Mouse (Mus musculus): ENCODE measurements at regions not wholly inside any gene's neighbourhood (a gene's known extent, or its start where the extent isn't known, plus 50 kb on each side); places are given as distances from the start of the nearest gene placed in this dataset.

DNA sequence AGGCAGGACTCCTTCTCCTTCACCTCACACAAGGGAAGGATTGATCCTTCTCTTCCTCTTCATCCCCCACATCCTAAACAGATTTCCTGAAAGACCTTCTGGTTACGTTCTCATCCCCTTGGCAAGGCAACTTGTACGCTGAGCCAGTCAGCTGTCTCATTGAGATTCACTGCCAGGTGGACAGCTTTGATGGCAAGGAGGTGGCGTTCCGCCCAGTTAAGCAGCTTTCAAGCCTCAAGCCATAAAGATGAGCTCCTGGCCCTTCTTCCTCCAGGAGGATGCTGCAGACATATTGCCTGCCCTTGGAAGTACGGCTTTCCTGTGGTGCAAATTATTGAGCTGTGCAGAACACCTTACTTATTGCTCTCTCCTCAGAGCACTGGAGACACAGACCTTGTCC, 494.8 kb upstream of the Mpdz start:
- Histone ChIP-seq H3K4me3 (no peak overlapping the region), H3K27ac (no peak overlapping the region)

DNA sequence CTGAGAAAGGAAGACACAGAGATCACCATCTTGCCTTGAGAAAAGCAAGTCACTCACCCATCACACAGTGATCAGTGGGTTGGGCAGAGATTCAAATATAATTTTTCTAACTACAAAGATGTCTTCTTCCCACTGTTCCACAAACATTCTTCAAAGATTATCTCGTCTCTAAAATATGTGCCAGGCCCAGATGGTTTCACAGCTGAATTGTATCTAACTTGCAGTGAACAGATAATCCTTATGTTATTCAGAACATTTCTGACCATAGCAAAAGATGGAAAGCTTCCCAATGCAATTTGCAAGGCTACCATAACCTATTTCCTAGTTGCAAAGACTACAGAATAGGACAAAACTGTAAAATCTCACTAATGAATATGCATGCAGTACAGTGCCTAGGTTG, 488.3 kb upstream of the Mpdz start:
- DNase-seq (ENCODE audit: extremely low spot score in 1 of 2, low spot score in 2 of 2): no peak
- intact Hi-C loops (cut with DNase I): no loop called here
- H3K4me3 ChIP-seq: no peak overlapping the region

More for the DNA sequence above, 494.8 kb upstream of the Mpdz start:
- no peak for TF ChIP-seq CTCF (IDR thresholded peaks at IDR 0.05)
- DNase-seq (ENCODE audit: extremely low spot score in 1 of 2, low spot score in 2 of 2): no peak
- intact Hi-C loops (cut with DNase I): no loop called here

DNA sequence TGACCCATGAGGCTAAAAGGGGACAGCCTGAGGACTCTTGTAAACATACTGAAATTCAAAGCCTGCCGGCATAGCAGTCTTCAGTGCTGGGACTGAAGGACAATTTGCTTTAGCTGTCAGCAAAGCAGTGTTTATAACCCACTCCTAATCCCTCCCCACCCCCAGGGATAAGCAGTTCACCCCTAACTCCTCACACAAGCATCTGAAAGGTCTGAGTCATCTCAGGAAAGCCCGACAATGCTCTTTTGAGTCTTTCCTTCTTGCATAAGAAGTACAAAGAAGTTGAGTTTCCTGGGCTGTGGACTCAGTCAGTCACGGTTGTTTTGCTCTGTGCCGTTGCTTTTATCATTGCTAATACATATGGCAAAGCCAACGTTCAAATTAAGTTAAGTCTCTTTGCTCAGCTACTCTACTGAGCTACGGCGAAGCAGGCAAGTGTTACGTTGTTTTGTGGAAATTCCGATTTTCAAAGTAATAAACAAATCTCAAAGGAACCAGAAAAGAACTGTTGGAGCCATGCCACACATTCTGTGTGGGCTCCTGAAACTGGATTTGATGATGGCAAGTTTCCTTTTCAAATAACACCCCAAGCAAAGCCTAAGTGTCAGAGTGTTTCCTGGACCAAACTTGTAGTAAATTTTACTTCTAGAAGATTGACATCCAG, 486.1 kb upstream of the Mpdz start:
- no peak for TF ChIP-seq CTCF (IDR thresholded peaks at IDR 0.05)
- Histone ChIP-seq H3K4me3 (no peak overlapping the region), H3K27ac (no peak overlapping the region)
- intact Hi-C loops (cut with DNase I): no loop called here
- DNase-seq (ENCODE audit: extremely low spot score in 1 of 2, low spot score in 2 of 2): no peak

More for the DNA sequence above, 488.3 kb upstream of the Mpdz start:
- no peak overlapping the region for H3K27ac ChIP-seq
- no peak for TF ChIP-seq CTCF (IDR thresholded peaks at IDR 0.05)

DNA sequence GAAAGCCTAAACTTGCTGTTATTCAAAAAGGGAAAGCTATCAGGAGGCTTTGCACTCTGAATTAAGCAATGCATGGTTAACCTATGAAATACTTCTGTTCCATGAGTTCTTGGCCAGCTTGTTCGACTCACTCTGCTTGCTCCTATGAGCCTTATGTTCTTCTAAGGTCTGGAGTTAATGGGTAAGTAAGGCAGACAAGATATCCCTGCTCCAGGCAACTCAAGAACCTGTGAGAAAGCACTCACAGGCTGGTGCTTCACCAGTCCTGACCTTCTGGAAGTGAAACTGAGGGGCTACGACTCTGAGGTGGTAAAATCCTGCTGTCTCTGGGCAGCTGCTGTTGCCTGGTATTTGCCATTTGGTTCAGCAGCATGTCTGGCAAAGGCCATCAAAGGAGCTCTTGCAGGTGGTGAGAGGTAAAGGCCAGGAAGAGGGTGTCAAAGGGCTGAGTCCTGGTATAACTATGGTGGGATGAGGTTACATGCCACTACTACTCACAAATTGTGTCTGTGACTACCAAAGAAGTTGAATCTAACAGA, 484.6 kb upstream of the Mpdz start:
- TF ChIP-seq CTCF (IDR thresholded peaks at IDR 0.05): no peak
- H3K4me3 ChIP-seq: no peak overlapping the region
- DNase-seq (ENCODE audit: extremely low spot score in 1 of 2, low spot score in 2 of 2): no peak
- no peak overlapping the region for H3K27ac ChIP-seq
- intact Hi-C loops (cut with DNase I): no loop called here

DNA sequence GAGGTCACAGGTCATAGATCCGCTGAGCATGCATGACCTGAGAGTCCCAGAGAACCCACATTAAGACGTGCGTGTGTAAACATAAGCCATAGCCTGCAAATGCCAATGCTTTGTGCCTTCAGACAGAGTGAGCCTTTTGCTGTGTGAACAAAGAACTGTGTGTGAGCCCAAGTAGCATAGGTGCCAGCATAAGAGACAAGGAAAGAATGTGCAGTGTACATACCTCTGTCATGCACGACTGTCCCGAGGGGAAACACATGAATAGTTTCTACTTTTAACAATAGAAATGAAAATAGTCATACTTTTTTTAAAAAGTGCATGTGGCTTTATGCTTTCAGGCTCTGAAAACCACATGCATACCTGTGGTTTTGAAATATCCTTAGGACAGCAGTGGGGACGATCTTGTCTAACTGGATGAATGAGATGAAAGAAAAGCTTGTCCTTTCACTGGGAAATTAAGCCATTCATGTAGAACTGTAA, 484.1 kb upstream of the Mpdz start:
- Histone ChIP-seq H3K27ac (no peak overlapping the region), H3K4me3 (no peak overlapping the region)
- no peak for TF ChIP-seq CTCF (IDR thresholded peaks at IDR 0.05)
- no peak for DNase-seq (ENCODE audit: extremely low spot score in 1 of 2, low spot score in 2 of 2)
- intact Hi-C loops (cut with DNase I): no loop called here

DNA sequence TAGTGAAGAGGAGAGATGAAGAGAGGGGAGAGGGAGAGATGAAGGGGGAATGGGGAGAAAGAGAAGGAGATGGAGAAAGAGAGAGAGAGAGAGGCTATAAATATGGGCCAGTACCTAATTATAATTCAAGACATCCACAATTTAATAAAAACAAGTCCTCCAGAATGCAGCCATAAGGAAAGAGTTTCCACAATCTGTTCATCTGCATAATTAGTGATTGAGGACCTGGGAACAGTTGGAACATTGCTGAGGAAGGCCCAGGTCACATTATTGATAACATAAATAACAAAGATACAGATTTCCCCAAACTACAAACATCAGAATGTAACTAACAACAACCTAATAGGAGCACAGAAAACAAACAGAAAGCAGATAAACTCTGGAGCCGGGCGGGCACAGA, 483.0 kb upstream of the Mpdz start:
- DNase-seq (ENCODE audit: extremely low spot score in 1 of 2, low spot score in 2 of 2): no peak
- H3K4me3 ChIP-seq: no peak overlapping the region
- no peak for TF ChIP-seq CTCF (IDR thresholded peaks at IDR 0.05)
- H3K27ac ChIP-seq: no peak overlapping the region
- intact Hi-C loops (cut with DNase I): no loop called here

DNA sequence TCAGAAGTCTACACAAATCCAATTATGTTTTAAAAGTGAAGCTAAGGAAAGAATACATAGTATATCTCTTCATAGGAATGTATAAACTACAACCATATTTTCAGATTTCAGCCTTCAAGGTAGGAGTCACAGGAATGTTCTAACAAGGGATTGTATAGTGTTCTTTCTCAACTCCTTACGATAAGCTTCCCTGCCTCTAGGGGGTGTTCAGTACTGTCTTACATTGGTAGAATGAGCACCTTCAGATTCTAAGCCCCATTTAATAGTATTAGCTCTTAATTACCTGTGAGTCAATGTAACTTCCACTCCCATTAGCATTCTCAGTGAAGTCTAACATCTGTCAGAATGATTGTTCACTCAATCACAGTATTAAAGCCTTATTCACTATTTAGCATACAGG, 481.5 kb upstream of the Mpdz start:
- no peak for DNase-seq (ENCODE audit: extremely low spot score in 1 of 2, low spot score in 2 of 2)
- Histone ChIP-seq H3K27ac (no peak overlapping the region), H3K4me3 (no peak overlapping the region)
- TF ChIP-seq CTCF (IDR thresholded peaks at IDR 0.05): no peak; the same call in none of the 2 replicates
- intact Hi-C loops (cut with DNase I): no loop called here

DNA sequence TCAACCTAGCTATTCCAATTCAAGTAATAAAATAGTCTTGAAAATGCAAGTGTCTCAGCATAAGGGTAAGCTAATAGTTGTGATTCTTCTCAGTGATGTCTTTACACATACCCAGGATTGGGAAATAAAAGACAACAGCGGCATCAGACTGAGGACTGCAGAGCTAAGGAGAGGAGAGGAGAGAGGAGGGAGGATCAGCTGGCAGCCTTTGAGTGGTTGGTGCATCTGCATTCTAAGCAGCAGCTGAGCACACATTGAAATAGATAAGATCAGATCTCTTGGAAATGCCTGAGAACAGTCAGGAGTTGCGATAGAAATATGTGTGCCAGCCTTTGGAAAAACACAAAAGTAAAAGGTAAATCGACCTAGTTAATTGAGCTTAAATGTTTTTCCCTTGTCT, 480.3 kb upstream of the Mpdz start:
- H3K27ac ChIP-seq: no peak overlapping the region
- intact Hi-C loops (cut with DNase I): no loop called here
- DNase-seq (ENCODE audit: extremely low spot score in 1 of 2, low spot score in 2 of 2): no peak
- H3K4me3 ChIP-seq: no peak overlapping the region
- TF ChIP-seq CTCF (IDR thresholded peaks at IDR 0.05): no peak

DNA sequence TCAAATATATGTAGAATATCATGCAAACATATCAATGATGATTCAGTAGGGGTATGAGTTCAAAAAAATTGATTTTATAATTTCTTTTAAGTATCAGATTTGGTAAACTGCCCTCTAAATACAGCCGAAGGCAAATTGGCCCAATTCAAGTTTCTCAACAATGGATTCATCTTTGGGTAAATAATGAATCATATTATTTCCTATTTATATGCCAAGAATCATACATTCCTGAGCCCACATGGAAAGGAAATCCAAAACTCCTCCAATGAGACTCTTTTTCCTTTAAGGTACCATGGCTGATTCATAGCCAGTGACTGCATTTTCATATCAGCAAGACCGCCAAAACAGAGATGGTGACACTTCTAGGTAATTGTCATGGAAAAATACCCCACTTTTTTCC, 472.4 kb upstream of the Mpdz start:
- Histone ChIP-seq H3K27ac (no peak overlapping the region), H3K4me3 (no peak overlapping the region)
- DNase-seq (ENCODE audit: extremely low spot score in 1 of 2, low spot score in 2 of 2): no peak
- intact Hi-C loops (cut with DNase I): no loop called here
- TF ChIP-seq CTCF (IDR thresholded peaks at IDR 0.05): no peak

DNA sequence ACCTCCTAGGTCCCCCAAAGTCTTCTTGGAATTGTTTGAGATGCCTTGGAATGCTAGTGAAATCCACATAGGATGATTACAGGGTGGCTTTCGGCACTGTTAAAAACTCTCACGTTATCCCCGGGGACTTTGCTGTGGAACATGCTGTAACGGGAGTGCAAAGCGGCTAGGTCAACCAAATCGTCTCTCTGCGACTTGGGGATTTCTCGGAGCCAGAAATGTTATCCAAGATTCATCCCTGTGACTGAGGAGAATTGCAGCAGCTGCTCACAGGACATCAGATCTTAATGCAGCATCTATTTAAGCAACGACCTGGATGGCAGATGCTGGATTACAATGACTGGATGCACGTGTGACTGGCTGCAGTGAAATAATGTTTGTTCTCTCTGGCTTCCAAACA, 470.7 kb upstream of the Mpdz start:
- DNase-seq (ENCODE audit: extremely low spot score in 1 of 2, low spot score in 2 of 2): no peak
- intact Hi-C loops (cut with DNase I): no loop called here
- TF ChIP-seq CTCF (IDR thresholded peaks at IDR 0.05): no peak
- Histone ChIP-seq H3K27ac (no peak overlapping the region), H3K4me3 (no peak overlapping the region)

DNA sequence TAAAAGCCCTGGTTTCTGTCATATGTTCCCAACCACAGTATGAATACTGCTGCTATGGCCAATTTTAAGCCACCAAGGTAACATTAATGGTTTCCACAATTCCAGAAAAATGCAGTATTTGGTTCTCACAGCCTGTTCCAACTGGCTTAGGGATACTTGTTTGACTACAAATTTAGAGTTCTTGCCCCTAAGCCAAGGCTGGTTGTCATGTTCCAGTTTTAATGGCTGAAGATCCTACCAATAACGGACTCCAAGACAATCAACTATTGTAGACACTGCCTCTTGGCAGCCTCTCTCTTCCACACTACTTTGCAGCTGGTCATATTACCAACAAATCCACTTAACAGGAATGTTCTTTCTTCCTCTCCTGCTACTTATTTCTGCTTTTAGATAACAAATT, 470.0 kb upstream of the Mpdz start:
- no peak overlapping the region for H3K4me3 ChIP-seq
- TF ChIP-seq CTCF (IDR thresholded peaks at IDR 0.05): no peak
- no peak for DNase-seq (ENCODE audit: extremely low spot score in 1 of 2, low spot score in 2 of 2)
- H3K27ac ChIP-seq: no peak overlapping the region
- intact Hi-C loops (cut with DNase I): no loop called here

DNA sequence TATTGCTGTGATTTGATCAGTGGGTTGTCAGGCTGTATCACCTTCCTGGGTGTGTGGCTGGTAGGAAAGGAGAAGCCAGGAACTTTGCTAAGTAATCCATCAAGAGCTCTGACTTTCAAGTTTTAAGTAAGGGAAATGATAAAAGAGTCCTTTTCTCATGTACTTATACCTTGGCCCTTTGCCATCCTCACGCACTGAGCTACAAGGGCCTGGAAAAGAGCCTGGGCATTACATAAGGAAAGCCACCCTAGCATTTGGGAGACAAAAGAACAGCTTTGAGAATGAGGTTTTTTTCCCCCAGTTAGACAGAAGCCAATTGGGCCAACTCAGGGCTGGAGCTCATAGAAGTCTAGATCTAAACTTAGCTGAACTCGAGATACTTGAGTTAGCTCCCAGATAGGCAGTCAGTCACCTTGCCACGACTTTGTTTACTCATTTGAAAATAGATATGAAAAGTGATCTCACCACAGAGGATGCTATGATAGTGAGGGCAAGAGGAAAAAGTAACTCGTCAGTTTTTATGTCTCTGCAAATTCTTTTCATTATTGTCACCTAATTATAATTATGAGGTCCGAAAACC, 457.4 kb upstream of the Mpdz start:
- intact Hi-C loops (cut with DNase I): no loop called here
- DNase-seq (ENCODE audit: extremely low spot score in 1 of 2, low spot score in 2 of 2): peak in 1 of 2 experiments; percentile 12
- Histone ChIP-seq H3K4me3 (no peak overlapping the region), H3K27ac (no peak overlapping the region)
- no peak for TF ChIP-seq CTCF (IDR thresholded peaks at IDR 0.05)

DNA sequence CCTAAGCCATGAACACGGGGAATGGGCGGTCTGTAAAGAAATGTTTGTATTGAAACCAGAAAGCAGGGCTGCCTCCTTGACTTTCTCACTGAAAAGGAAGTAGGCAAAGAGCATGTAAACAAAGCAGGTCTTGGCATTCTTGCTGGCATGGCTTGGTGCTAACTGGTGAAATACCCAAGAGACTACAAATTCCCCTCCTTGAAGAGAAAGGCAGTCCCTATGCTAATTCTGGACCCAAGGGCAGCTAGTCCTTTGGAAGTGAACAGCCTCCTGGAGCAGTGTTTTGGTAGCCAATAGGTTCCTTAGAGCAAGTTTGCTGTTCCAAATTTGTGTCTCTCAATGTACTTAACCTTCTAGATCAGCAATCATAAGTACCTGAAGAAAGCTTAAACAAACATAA, 456.0 kb upstream of the Mpdz start:
- intact Hi-C loops (cut with DNase I): no loop called here
- no peak for TF ChIP-seq CTCF (IDR thresholded peaks at IDR 0.05)
- no peak overlapping the region for H3K4me3 ChIP-seq
- no peak overlapping the region for H3K27ac ChIP-seq
- DNase-seq (ENCODE audit: extremely low spot score in 1 of 2, low spot score in 2 of 2): no peak

Measured in left cerebral cortex, adult 2 months (tissue).